Mouse (Mus musculus): ENCODE measurements around the gene Fkbp11. TPM values are rescaled to one million over a fixed set of nuclear protein-coding genes. Genes with fewer than 3 reads are reported as not detected.
A peak's percentile ranks its signal among the peaks of the same experiment; 100 is the strongest.

The Fkbp11 gene
- polyA plus RNA-seq, 1 experiment from 2014 or later = 53.1 TPM

DNA sequence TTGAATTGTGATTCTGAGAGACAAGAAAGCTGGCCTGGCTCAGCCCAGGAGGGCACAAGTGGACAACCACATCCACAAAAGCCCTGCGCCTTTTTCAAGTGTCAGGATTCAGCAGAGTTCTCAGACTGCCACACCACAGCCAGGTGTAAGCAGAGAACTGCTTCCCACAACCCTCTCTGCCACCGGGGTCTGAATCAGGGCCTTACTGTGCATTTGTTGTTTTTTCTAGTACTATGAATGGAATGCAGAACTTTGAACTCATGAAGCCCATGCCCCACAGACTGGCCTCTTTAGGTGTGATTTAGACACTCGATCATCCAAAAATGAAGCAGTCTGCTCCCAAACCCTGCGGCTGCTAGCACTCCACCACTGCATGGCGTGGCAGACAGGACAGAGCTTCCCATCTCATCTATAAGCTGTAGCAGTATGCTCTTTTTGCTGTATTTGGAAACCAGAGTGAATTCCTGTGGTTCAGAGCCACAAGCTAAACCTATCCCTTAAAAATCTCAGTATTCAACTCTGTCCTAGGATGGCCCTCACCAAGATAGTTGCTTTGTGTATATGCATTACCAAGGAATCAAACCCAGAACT lies 6.1 kb upstream of the Fkbp11 start:
- DNase-seq (ENCODE audit: low spot score) = no peak
- ATAC-seq (replicated peaks; ENCODE audit: low FRiP score, low TSS enrichment, low read depth) = no peak
- Histone ChIP-seq H3K9me3 (ENCODE audit: control insufficient read depth, low read length) (no peaks in the 10 kb centered on the region), H3K4me1 (replicated peaks; ENCODE audit: control insufficient read depth, insufficient read depth, low read length) (0 out of 2 replicates have a peak, but pooled peaks cover 4% of the 10 kb centered on the region), H3K9ac (ENCODE audit: low read length) (no peak overlapping the region), H3K27me3 (replicated peaks; ENCODE audit: control insufficient read depth, insufficient read depth, low read length) (0 out of 2 replicates have a peak, but pooled peaks cover 3% of the 10 kb centered on the region), H3K27ac (ENCODE audit: low read depth) (no peak overlapping the region), H3K4me3 (ENCODE audit: low read depth, low read length) (no peak overlapping the region), H3K4me2 (ENCODE audit: low read length) (no peak overlapping the region), H3K36me3 (ENCODE audit: control insufficient read depth, insufficient read depth, low read length) (peaks cover 27% of the 10 kb centered on the region)
- 72% methylated on average over 5 of the region's 5 CpGs for WGBS

DNA sequence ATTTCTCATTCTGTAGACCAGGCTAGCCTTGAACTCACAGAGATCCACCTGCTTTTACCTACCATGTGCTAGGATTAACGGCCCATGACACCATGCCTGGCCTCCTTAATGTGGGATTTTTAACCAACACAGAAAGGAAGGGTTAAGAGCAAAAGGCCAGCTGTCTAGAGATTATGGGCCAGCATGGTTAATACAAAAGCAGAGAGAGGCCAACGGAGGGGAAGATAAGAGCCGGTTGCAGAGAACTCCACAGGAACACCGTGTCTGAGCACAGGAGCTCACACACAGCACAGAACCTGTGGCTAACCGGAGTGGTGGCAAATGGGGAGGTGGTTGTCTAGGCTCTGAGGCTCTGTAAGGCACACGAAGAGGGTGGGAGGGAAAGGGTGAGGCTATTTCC lies 5.4 kb upstream of the Fkbp11 start:
- H3K9ac ChIP-seq (ENCODE audit: low read length) = no peak overlapping the region

DNA sequence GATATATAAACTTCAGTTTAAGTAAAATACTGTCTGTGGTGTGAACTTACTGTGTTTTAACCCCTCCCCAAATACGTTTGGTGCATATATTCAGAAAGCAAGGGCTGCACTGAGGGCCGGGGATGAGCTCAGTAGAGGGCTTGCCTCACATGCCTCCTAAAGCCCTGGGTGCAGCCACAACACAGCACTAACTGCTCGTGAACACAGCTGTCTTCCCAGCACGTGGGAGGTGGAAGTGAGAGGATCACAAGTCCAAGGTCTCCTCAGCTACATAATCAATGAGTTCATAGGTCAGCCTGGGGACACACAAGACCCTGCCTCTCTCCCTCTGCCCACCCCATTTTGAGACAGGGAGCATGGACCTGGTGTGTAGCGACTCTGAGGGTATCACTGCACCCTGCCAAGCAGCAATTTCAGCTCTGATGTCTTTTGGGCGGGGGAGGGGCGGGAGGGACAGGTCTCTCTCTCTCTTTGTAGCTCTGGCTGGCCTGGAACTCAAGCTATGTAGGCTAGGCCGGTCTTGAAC lies 4.1 kb upstream of the Fkbp11 start:
- no peak overlapping the region for H3K9ac ChIP-seq (ENCODE audit: low read length)
- no peak overlapping the region for H3K27ac ChIP-seq (ENCODE audit: low read depth)
- H3K4me1 ChIP-seq (replicated peaks; ENCODE audit: control insufficient read depth, insufficient read depth, low read length) = peaks cover 10% of the 10 kb centered on the region; the same call in 1 of the 2 replicates
- ATAC-seq (replicated peaks; ENCODE audit: low FRiP score, low TSS enrichment, low read depth) = no peak
- H3K4me2 ChIP-seq (ENCODE audit: low read length) = no peak overlapping the region
- H3K36me3 ChIP-seq (ENCODE audit: control insufficient read depth, insufficient read depth, low read length) = peaks cover 14% of the 10 kb centered on the region
- no peak for DNase-seq (ENCODE audit: low spot score)
- no peaks in the 10 kb centered on the region for H3K9me3 ChIP-seq (ENCODE audit: control insufficient read depth, low read length)
- H3K4me3 ChIP-seq (ENCODE audit: low read depth, low read length) = no peak overlapping the region
- 0 out of 2 replicates have a peak, but pooled peaks cover 5% of the 10 kb centered on the region for H3K27me3 ChIP-seq (replicated peaks; ENCODE audit: control insufficient read depth, insufficient read depth, low read length)
- whole genome bisulfite sequencing = 57% methylated on average over 8 of the region's 8 CpGs

More for the DNA sequence above, 5.4 kb upstream of the Fkbp11 start:
- Histone ChIP-seq H3K4me1 (replicated peaks; ENCODE audit: control insufficient read depth, insufficient read depth, low read length) (0 out of 2 replicates have a peak, but pooled peaks cover 6% of the 10 kb centered on the region), H3K27ac (ENCODE audit: low read depth) (no peak overlapping the region), H3K36me3 (ENCODE audit: control insufficient read depth, insufficient read depth, low read length) (peaks cover 21% of the 10 kb centered on the region), H3K9me3 (ENCODE audit: control insufficient read depth, low read length) (no peaks in the 10 kb centered on the region), H3K4me3 (ENCODE audit: low read depth, low read length) (no peak overlapping the region), H3K27me3 (replicated peaks; ENCODE audit: control insufficient read depth, insufficient read depth, low read length) (0 out of 2 replicates have a peak, but pooled peaks cover 5% of the 10 kb centered on the region), H3K4me2 (ENCODE audit: low read length) (no peak overlapping the region)
- 64% methylated on average over 6 of the region's 6 CpGs for WGBS
- ATAC-seq (replicated peaks; ENCODE audit: low FRiP score, low TSS enrichment, low read depth) = no peak
- no peak for DNase-seq (ENCODE audit: low spot score)

DNA sequence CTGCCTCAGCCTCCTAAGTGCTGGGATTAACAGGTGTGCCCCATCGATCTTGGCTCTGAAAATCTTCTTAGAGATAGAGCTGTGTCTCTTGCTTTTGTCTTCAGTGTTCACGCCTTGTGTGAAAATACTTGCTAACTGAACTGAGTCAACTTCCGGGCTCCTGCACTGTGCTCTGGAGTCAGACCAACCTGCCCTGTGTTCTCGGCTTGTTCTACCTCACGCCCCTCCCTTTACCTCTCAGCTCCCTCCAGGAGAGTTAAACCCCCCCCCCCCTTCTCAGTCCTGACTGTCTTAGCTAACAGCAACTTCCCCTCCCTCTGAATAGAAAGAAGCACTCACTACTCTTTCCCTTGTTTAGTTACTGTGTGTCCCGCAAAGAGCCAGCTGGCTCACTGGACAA lies 2.8 kb upstream of the Fkbp11 start:
- Histone ChIP-seq H3K27ac (ENCODE audit: low read depth) (no peak overlapping the region), H3K4me2 (ENCODE audit: low read length) (no peak overlapping the region), H3K27me3 (replicated peaks; ENCODE audit: control insufficient read depth, insufficient read depth, low read length) (0 out of 2 replicates have a peak, but pooled peaks cover 5% of the 10 kb centered on the region), H3K4me1 (replicated peaks; ENCODE audit: control insufficient read depth, insufficient read depth, low read length) (peaks cover 15% of the 10 kb centered on the region), H3K9ac (ENCODE audit: low read length) (no peak overlapping the region), H3K9me3 (ENCODE audit: control insufficient read depth, low read length) (no peaks in the 10 kb centered on the region), H3K36me3 (ENCODE audit: control insufficient read depth, insufficient read depth, low read length) (peaks cover 2% of the 10 kb centered on the region; the same call in 1 of the 2 replicates), H3K4me3 (ENCODE audit: low read depth, low read length) (no peak overlapping the region)
- WGBS = 80% methylated on average over 6 of the region's 6 CpGs
- DNase-seq (ENCODE audit: low spot score) = no peak
- no peak for ATAC-seq (replicated peaks; ENCODE audit: low FRiP score, low TSS enrichment, low read depth)

DNA sequence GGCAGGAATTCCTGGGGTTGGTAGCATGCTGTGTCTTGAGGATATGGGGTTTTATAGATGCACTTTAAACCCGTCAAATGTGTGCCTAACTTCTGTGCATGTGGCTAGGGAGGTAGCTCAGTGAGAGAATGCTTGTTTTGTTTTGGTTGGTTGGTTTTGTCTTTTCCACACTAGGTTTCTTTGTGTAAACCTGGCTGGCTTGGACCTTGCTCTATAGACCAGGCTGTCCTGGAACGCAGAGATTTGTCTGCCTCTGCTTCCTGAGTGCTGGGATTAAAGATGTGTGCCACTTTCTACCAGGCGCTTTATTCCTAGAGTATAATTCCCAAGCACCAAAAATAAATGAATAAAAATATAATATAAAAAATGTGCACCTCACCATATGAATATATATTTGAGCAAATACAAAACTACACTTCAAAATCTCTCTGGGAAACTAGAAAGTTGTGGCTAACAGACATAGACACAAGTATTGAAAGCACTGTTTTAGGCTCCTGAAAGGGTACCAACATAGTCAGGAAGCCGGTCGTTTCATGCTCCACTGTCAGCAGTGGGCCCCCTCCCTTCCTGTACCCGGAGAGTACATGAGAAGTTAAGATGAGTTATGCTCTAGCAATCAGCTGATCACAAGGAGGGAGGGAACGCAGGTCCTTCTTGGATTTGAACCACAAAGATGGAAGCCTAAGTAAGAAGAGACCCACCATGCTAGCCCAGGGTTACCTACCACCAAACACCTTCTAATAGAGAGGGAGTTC lies 2.0 kb upstream of the Fkbp11 start:
- 68% methylated on average over 7 of the region's 7 CpGs for WGBS
- Histone ChIP-seq H3K9ac (ENCODE audit: low read length) (no peak overlapping the region), H3K27ac (ENCODE audit: low read depth) (no peak overlapping the region), H3K4me2 (ENCODE audit: low read length) (no peak overlapping the region), H3K4me3 (ENCODE audit: low read depth, low read length) (no peak overlapping the region), H3K36me3 (ENCODE audit: control insufficient read depth, insufficient read depth, low read length) (no peaks in the 10 kb centered on the region), H3K9me3 (ENCODE audit: control insufficient read depth, low read length) (no peaks in the 10 kb centered on the region), H3K4me1 (replicated peaks; ENCODE audit: control insufficient read depth, insufficient read depth, low read length) (peaks cover 15% of the 10 kb centered on the region), H3K27me3 (replicated peaks; ENCODE audit: control insufficient read depth, insufficient read depth, low read length) (0 out of 2 replicates have a peak, but pooled peaks cover 5% of the 10 kb centered on the region)
- no peak for ATAC-seq (replicated peaks; ENCODE audit: low FRiP score, low TSS enrichment, low read depth)
- no peak for DNase-seq (ENCODE audit: low spot score)

DNA sequence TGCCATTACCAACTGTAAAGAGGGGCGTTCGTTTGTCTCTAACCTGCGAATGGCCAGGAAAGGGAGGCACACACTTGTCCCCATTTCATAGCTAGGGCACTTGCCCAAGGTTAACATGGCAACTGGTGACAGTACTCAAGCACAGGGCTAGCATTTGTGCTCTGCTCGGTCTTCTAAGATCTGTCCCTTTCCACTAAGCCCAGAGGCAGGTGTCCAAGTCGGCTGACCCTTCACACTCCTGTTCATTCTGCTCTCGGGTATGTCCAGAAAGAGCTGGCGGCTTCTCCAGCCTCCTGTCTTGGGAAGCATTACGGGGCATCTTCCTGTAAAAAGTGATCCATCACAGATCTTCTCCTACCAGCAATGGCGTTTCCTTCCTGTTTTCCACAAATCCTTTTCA lies 368 bp upstream of the Fkbp11 start:
- H3K27ac ChIP-seq (ENCODE audit: low read depth) = no peak overlapping the region
- H3K9me3 ChIP-seq (ENCODE audit: control insufficient read depth, low read length) = no peaks in the 10 kb centered on the region
- H3K4me1 ChIP-seq (replicated peaks; ENCODE audit: control insufficient read depth, insufficient read depth, low read length) = peaks cover 15% of the 10 kb centered on the region
- 0 out of 2 replicates have a peak overlapping the region, but pooled peaks have one; percentile 62 for H3K4me3 ChIP-seq (ENCODE audit: low read depth, low read length)
- no peaks in the 10 kb centered on the region for H3K36me3 ChIP-seq (ENCODE audit: control insufficient read depth, insufficient read depth, low read length)
- H3K27me3 ChIP-seq (replicated peaks; ENCODE audit: control insufficient read depth, insufficient read depth, low read length) = 0 out of 2 replicates have a peak, but pooled peaks cover 6% of the 10 kb centered on the region
- DNase-seq (ENCODE audit: low spot score) (no peak), ATAC-seq (replicated peaks; ENCODE audit: low FRiP score, low TSS enrichment, low read depth) (no peak)
- 25% methylated on average over 9 of the region's 9 CpGs for WGBS
- no peak overlapping the region for H3K9ac ChIP-seq (ENCODE audit: low read length)
- peak overlapping the region; percentile 83 for H3K4me2 ChIP-seq (ENCODE audit: low read length)

DNA sequence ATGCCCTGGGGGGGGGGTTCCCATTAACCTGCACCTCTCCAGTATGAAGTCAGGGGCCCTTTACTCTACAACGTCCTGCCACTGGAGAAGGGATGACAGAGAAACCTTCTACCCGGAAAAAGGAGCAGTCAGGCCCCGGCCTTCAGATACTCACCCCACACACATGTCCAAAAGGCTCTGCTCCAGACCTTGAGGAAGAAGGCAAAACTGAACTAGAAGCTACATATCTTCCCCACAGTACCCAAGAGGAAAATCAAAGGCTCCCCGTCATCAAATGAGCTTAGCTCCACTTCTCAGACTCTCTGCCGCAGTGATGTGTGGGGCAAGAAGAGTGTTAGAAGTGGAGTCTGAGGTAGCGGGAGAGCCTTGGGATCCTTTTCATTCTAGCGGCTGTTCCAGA lies 1.3 kb downstream of the Fkbp11 start:
- ATAC-seq (replicated peaks; ENCODE audit: low FRiP score, low TSS enrichment, low read depth) (no peak), DNase-seq (ENCODE audit: low spot score) (no peak)
- Histone ChIP-seq H3K4me1 (replicated peaks; ENCODE audit: control insufficient read depth, insufficient read depth, low read length) (peaks cover 15% of the 10 kb centered on the region), H3K9ac (ENCODE audit: low read length) (peak overlapping the region; percentile 53; the same call in 1 of the 2 replicates), H3K9me3 (ENCODE audit: control insufficient read depth, low read length) (no peaks in the 10 kb centered on the region), H3K4me2 (ENCODE audit: low read length) (peak overlapping the region; percentile 83), H3K27me3 (replicated peaks; ENCODE audit: control insufficient read depth, insufficient read depth, low read length) (0 out of 2 replicates have a peak, but pooled peaks cover 8% of the 10 kb centered on the region), H3K27ac (ENCODE audit: low read depth) (no peak overlapping the region), H3K4me3 (ENCODE audit: low read depth, low read length) (peak overlapping the region; percentile 62), H3K36me3 (ENCODE audit: control insufficient read depth, insufficient read depth, low read length) (no peaks in the 10 kb centered on the region)
- WGBS = 41% methylated on average over 7 of the region's 7 CpGs

DNA sequence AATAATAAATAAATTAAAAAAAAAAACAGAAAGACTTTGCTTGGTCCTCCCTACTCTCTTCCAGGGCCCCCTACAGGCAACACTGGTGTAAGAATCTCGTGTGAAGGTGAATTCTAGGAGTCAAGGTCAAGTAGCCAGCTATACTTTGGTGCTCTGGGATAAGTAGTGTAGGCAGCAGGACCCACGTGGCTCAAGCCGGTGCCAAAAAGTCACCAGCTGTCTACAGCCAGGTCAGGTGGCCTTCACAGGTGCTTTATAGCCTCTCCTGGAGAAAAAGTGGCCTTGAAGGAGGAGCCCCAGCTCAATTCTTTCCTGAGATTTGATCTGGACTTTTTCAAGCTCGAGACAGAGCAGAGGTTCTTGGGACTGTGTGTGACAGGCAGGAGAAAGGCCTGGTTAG lies 1.9 kb downstream of the Fkbp11 start:
- no peaks in the 10 kb centered on the region for H3K36me3 ChIP-seq (ENCODE audit: control insufficient read depth, insufficient read depth, low read length)
- H3K4me3 ChIP-seq (ENCODE audit: low read depth, low read length) = no peak overlapping the region
- no peak overlapping the region for H3K27ac ChIP-seq (ENCODE audit: low read depth)
- peaks cover 15% of the 10 kb centered on the region for H3K4me1 ChIP-seq (replicated peaks; ENCODE audit: control insufficient read depth, insufficient read depth, low read length)
- 78% methylated on average over 4 of the region's 4 CpGs for WGBS
- DNase-seq (ENCODE audit: low spot score) (no peak), ATAC-seq (replicated peaks; ENCODE audit: low FRiP score, low TSS enrichment, low read depth) (no peak)
- no peaks in the 10 kb centered on the region for H3K9me3 ChIP-seq (ENCODE audit: control insufficient read depth, low read length)
- no peak overlapping the region for H3K9ac ChIP-seq (ENCODE audit: low read length)
- H3K27me3 ChIP-seq (replicated peaks; ENCODE audit: control insufficient read depth, insufficient read depth, low read length) = 0 out of 2 replicates have a peak, but pooled peaks cover 8% of the 10 kb centered on the region
- H3K4me2 ChIP-seq (ENCODE audit: low read length) = no peak overlapping the region
